Mouse (Mus musculus) CD4-positive naive resting alpha-beta T cell, adult 57 days (primary cell): Measurements from ENCODE around the gene Klhl20. TPM values are rescaled to one million over a fixed set of nuclear protein-coding genes. Genes with fewer than 3 reads are reported as not detected.

Experiments used
- total RNA-seq: library from RNA; stranded (reverse); gene quantifications from one replicate; pipeline ENCODE4 v1.2.4, GENCODE M21; 2023

Klhl20 gene
- 22.7 TPM for total RNA-seq

DNA sequence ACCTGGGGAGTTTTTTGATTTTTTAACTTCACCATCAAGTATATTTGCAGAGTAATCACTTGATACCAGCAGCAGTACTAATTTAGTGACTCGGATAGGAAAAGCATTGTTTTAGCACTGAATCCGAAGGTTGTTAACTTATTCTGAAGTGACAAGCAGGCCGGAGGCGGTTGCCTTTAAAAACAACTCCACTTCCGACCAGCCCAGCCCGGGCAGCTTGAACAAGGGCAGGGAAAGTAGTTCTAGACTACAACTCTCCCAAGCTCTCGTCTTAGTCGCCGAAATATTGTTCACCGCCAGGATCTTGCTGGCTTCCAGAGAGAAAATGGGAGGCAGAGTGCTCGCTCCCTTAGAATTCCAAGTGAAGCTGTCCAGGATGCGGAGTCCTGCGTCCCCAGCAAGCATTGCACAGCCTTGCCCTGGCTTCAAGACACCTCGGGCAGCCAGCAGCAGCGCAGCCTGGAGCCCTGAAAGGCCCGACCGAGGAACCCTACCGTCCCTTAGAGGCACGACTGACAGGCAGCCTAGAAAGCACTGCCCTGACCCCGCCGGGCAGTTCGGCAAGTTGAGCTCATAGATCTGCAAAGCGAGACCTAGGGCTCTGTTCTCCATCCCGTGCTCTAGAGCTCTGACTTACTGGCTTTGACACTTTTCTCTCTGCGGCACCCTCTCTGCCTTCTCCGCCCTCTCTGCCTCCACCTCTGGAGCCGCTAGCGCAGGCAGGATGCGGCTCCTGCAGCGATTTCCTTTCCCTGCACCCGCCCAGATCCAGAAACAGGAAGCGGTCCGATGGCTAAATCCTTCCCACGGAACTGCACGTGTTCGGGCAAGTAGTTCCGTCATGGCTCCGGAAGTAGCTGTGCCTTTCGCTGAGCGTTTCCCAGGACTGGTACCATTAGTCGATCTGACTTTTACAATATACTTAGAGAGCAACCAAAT, at the start of gene Klhl20:
Klhl20 (minus strand) TSS at position 786 of the 939 bp plus-strand sequence.

DNA sequence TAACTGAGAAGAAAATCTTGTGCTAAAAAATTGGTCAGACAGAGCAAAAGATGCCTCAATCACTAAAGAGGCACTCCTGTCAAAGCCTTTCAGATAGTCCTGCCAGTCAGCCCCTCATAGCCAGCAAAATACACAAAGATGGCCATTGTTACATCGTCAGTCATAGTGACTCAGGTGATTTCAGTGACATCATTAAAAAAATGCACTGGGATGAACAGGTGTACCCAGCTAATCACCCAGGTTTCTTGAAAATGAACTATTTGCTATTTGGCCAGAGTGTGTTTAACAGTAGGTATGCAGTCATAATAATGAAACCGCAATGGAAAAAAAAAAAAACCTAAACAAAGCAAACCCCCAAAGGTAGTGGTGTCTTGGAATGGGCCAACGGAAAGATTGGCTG, 27.9 kb upstream of the Klhl20 start, which contains the start of gene Tex50:
Tex50 (minus strand) TSS at position 101 of the 400 bp plus-strand sequence.

DNA sequence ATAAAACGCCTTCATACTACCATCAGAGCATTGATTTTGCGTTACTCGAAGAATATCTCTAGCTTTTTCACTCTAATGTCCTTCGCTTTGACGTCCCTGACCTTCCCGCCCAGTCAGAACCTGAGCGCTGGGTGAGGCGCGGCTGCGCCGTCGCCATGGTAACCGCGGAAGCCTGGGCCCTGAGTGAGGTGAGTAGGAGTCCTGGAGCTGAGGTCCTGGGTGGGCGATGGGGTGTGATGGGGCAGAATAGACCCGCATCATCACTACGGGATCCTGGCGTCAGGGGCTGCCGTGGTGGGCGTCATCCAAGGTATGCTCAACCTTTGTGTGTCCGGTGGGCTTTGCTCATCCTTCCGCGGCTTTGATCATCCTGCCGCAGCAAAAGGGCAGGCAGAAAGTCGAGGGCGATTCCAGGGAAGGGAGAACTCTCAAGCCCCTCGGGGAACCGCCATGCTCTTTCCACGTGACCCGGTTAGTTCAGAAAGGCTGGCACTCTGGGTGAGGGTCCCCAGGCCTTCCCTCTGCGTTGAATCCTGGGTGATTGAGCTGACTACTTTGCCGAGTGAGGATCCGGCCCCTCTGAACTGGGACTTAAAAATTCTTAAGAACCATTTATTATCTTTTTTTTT, 11.3 kb upstream of the Klhl20 start, which contains the start of gene Ankrd45:
Ankrd45 (plus strand) TSS at position 161 of the 629 bp plus-strand sequence.

DNA sequence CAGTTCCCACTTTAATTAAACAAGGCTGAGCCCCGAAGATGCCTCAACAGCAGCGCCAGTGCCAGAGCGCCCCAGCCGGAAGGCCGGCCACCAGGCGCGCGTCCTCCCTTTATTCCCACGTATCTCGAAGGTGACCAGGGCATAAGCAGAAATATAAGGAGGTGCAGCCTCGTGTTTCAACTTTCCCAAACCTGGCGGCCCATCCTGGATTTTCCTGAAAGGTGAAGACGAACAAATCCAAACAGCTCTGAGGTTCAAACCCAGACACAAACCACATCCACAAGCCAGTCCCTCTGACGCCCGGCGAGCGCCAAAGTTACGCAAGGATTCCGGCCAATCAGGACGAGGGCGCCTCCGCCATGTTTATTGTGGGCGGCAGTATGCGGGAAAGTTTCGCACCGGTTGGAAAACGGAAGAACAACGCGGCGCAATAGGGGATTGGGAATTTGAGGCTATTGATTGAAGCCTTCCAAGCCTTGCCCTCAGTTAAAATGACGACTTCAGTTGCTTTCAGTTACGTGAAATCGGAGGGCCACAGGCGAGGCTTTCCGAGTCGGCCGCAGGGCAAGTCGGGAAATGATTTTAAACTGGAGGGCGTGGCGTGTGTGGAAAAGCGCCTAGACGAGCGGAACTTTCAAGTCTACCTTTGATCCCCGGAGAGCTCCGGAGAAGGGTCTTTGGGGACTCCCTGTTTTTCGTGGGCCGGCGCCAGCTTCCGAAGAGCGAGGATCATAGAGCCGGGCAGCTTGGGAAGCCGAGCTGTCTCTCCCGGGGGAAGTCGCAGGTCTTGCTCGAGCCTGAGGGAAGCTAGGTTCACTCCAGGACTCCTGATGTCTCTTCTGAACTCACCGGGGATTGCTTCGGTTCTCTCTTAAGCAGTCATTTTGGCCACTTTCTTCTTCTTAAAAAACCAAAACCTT, 60.7 kb downstream of the Klhl20 start, which contains the start of the genes Dars2 and Cenpl:
Dars2 (minus strand) TSS at position 307 of the 920 bp plus-strand sequence.
Cenpl (plus strand) TSS at position 362 of the 920 bp plus-strand sequence.

Other genes starting within 250 kb of the Klhl20 start
- gene Rc3h1, start 225.1 kb downstream of the Klhl20 start, total RNA-seq, result 81.4 TPM
- 5.1 TPM for gene Serpinc1, start 152.9 kb downstream of the Klhl20 start, total RNA-seq
- 29.9 TPM for gene Zbtb37, start 96.7 kb downstream of the Klhl20 start, total RNA-seq
- gene Dars2, start 60.9 kb downstream of the Klhl20 start, total RNA-seq, result 12.9 TPM
- 12.5 TPM for gene Cenpl, start 60.8 kb downstream of the Klhl20 start, total RNA-seq
- not detected for gene Ankrd45, start 11.2 kb upstream of the Klhl20 start, total RNA-seq
- gene Tex50, start 27.8 kb upstream of the Klhl20 start, total RNA-seq, result not detected
- 410 TPM for gene Prdx6, start 119.7 kb upstream of the Klhl20 start, total RNA-seq